Mouse (Mus musculus): ENCODE measurements around the gene Chrna4. TPM values are rescaled to one million over a fixed set of nuclear protein-coding genes. Genes with fewer than 3 reads are reported as not detected.

Chrna4 gene
- total RNA-seq, 2 experiments from 2014 or later, result 15.8 to 17.8 TPM

DNA sequence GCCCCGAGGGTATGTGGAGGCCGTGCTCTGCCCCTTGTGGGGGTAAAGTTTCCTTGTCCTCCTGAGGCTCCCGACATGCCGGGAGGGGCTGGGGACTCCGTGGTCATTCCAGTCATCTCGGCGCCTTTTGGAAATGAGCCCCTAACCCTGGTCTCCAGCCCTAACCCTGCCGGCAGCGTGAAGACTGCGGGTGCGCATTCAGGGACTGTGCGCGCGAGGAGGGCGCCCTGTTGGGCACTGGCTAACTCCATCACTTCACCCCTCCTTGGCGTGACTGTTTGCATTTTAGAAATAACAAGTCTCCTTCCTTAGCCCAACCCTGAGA lies 4.0 kb downstream of the Chrna4 start:
- DNase-seq (ENCODE audit: extremely low spot score in 1 of 2, low spot score in 1 of 2), result no peak

GRCm38 (mm10) chr2:181038644-181039355 lies 4.5 kb downstream of the Chrna4 start:
- peak; percentile 18 to 29 for DNase-seq (ENCODE audit: extremely low spot score in 1 of 2, low spot score in 1 of 2)

DNA sequence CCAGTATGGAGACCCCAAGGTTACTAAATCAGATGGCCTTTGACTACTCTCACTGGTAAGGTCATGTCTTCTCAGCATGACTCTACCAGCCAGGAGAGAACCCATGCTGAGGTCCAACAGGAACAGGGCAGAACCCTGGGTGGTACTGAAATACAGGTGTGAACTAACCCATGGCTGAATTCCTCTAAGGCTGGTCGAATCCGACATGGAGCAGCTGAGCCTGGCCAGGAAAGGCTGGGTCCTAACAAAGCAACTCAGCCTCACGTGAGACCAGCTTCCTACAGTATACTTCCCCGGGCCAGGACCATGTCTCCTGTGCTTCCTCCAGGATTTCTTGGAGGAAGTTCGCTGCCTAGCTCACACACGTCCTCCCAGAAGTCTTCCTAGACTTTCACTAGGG lies 6.8 kb downstream of the Chrna4 start:
- no peak for DNase-seq (ENCODE audit: extremely low spot score in 1 of 2, low spot score in 1 of 2)

DNA sequence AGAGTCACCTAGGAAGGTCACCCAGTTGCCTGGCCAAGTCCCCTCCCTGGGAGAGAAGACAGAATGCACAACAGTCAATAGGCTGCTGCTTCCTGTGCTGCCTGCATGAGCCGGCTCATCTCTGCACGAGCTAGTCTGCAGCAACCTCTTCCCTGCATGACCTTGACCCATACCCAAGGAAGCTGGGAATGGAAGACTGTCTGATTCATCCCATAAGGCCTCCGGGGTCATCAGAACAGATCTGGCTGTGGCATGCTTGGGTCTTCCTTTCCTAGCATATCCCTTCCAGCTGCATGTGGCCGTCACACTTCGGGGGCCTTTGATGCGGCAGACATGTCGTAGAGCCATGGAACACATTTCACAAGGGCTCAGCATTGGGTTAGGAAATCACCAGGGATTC lies 8.2 kb downstream of the Chrna4 start:
- DNase-seq (ENCODE audit: extremely low spot score in 1 of 2, low spot score in 1 of 2), result no peak

- DNase-seq (ENCODE audit: extremely low spot score in 1 of 2, low spot score in 1 of 2), result no peak
Observed at GRCm38 (mm10) chr2:181033310-181033709, 10.0 kb downstream of the Chrna4 start.

DNA sequence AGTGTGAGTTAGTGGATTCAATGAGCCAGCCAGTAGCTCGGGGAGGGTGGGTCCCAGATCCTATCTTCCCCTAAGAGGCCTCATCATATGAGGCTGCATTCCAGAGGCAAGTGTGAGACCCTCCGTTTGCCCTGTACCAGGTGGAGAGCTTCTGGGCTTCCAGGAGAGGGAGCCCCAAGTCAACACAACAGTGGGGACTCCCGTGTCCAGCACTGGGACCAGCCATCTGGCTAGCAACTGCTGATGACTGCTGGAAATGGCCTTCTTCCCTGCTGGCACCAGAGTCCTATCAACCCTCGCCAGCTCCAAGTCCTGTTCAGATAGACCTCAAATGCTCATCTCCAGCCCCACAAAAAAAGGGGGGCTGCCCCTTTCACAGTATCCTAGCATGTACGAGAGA lies 10.9 kb downstream of the Chrna4 start:
- DNase-seq (ENCODE audit: extremely low spot score in 1 of 2, low spot score in 1 of 2), result peak in 1 of 2 experiments; percentile 27

- DNase-seq (ENCODE audit: extremely low spot score in 1 of 2, low spot score in 1 of 2), result peak in 1 of 2 experiments; percentile 22
Observed at GRCm38 (mm10) chr2:181031406-181031934, 11.9 kb downstream of the Chrna4 start.

- DNase-seq (ENCODE audit: extremely low spot score in 1 of 2, low spot score in 1 of 2), result no peak
Observed at GRCm38 (mm10) chr2:181008339-181008738, 35.0 kb downstream of the Chrna4 start.

DNA sequence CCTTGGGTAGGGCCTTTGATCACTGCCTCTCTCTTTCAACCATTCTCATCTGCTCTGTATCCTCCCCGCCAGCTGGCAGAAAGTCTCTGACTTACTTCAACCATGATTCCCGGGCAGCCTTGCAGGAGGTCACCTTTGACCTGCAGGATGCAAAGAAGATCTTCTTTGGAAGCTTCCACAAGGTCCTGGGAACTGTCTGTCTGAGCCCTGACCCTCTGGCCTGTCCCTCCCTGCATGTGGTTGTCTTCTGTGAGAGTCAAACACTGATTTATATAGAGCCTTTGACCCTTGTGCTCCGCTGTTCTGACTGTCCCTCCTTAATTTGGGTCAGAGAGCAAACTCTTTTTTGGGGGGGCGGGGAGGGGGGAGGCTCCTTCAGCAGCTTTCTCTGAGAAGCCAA lies 36.3 kb downstream of the Chrna4 start:
- DNase-seq (ENCODE audit: extremely low spot score in 1 of 2, low spot score in 1 of 2), result no peak

DNA sequence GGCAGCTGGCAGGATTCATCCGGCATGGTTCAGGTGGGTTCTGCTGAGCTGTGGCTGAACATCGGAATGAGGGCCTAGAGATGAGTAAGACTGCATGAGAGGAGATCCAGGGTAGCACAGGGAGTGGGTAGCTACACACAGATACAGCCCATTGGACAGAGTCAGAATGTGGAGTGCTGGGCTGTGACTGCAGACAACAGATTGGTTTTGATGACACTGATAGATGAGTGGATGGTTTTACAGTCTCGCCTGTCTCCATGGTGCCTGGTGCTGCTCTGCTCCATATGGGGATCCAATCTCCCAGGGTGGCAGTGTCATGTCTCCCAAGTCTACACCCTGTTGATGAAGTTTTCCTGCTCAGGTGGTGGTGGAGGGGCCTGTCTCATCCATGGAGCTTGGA lies 46.4 kb downstream of the Chrna4 start:
- no peak for DNase-seq (ENCODE audit: extremely low spot score in 1 of 2, low spot score in 1 of 2)

DNA sequence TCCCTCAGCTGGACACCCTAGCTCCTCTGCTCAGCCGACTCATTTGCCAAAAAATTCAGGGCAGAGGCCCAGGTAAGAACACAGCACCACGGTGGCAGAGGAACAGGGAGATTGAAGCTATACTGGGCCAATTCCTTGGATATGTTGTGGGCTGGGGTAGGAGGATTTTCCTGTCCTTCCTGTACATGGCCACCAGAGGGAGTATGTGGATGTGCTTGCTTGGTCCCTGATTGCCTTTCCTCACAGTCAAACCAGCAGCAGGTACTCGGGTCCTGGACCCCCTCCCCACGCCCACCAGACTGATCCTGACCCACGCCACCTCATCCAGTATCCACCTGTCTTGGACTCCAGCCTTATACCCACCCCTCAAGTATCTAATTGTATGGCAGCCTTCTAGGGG lies 46.9 kb downstream of the Chrna4 start:
- peak in 1 of 2 experiments; percentile 20 for DNase-seq (ENCODE audit: extremely low spot score in 1 of 2, low spot score in 1 of 2)

GRCm38 (mm10) chr2:180995457-180995856 lies 47.9 kb downstream of the Chrna4 start:
- no peak for DNase-seq (ENCODE audit: extremely low spot score in 1 of 2, low spot score in 1 of 2)

DNA sequence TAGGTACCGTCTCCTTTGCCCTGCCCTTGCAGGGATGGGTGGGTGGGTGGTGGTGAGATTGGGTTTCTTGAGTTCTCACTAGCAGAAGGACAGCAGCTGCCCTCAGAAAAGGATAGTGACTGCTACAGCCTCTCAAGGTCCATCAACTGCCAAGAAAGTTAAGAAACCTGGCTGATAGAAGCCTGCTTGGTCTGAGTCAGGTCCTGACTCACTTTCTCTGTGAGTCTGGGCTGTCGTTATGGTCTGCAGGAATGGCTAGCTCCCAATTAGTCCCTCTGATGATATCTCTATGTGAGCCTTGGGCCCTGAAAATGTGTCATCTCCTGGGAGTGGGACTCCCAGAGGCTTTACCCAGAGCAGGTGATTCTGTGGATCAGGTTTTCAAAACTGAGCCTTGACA lies 49.0 kb downstream of the Chrna4 start:
- no peak for DNase-seq (ENCODE audit: extremely low spot score in 1 of 2, low spot score in 1 of 2)

- no peak for DNase-seq (ENCODE audit: extremely low spot score in 1 of 2, low spot score in 1 of 2)
Observed at GRCm38 (mm10) chr2:180990347-180990746, 53.0 kb downstream of the Chrna4 start.

- no peak for DNase-seq (ENCODE audit: extremely low spot score in 1 of 2, low spot score in 1 of 2)
Observed at GRCm38 (mm10) chr2:180988948-180989347, 54.4 kb downstream of the Chrna4 start.

DNA sequence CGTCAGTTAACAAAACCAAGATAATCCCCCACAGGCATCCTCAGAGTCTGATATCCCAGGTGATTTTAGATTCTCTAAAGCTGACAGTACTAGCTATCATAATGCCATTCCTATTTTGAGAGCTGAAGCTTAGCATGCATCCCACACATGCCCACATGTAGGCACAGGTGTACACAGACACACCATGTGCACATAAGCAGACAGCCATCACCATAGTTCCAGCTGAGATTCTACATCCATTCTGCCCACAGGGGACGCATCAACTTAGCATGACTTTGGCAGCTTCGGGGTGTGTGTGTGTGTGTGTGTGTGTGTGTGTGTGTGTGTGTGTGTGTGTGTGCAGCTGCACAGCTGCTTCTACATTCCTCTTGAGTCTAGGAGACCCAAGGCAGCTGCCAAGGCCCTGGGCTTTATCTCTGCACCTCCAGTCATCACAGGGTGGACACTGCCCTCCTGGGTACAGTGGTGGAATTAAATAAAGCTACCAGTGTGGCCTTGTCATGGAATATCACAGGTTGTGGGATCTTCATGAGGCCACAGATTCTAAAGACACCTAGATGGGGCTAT lies 54.9 kb downstream of the Chrna4 start:
- DNase-seq (ENCODE audit: extremely low spot score in 1 of 2, low spot score in 1 of 2), result no peak

- no peak for DNase-seq (ENCODE audit: extremely low spot score in 1 of 2, low spot score in 1 of 2)
Observed at GRCm38 (mm10) chr2:180987432-180988030, 55.8 kb downstream of the Chrna4 start.

GRCm38 (mm10) chr2:180987001-180987400 lies 56.3 kb downstream of the Chrna4 start:
- DNase-seq (ENCODE audit: extremely low spot score in 1 of 2, low spot score in 1 of 2), result no peak

- DNase-seq (ENCODE audit: extremely low spot score in 1 of 2, low spot score in 1 of 2), result no peak
Observed at GRCm38 (mm10) chr2:180986449-180986848, 56.9 kb downstream of the Chrna4 start, which contains the start of gene Col20a1. TSS of gene Col20a1 (plus strand) at chr2:180986535.

GRCm38 (mm10) chr2:180985635-180986034 lies 57.7 kb downstream of the Chrna4 start:
- DNase-seq (ENCODE audit: extremely low spot score in 1 of 2, low spot score in 1 of 2), result no peak

DNA sequence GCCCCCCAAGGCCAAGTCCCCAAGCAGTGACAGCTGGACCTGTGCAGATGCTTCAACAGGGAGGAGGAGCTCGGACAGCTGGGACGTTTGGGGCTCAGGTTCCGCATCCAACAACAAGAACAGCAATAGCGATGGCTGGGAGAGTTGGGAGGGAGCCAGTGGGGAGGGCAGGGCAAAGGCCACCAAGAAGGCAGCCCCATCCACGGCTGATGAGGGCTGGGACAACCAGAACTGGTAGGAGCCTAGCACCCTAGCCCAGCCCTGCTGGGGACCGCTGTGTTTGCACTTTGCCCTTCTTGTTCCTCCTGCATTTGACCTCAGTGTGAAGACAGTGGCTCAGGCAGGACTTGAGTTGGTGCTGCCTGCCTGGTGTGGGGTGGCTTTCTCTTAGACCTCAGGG lies 62.2 kb downstream of the Chrna4 start:
- DNase-seq (ENCODE audit: extremely low spot score in 1 of 2, low spot score in 1 of 2), result no peak
